Mouse (Mus musculus) spleen, adult 2 months (tissue): ENCODE results near the gene Camk2g. TPM values are rescaled to one million over a fixed set of nuclear protein-coding genes. Genes with fewer than 3 reads are reported as not detected.

Experiments
- DNase-seq, 2 experiments: peaks; one replicate each; pipeline versions ENCODE4 v3.0.0 to v3.0.0-alpha.2; 2012 to 2021; ENCODE audit warnings: low spot score in 2 of 2, low read depth in 1 of 2
- H3K27ac ChIP-seq: fragments of 200-500 bp; 2 replicates; pipeline ENCODE4 v1.5.1; 2012; ENCODE audit warnings: low read length, inconsistent platforms; ENCODE audit not compliant: insufficient read depth
- H3K27me3 ChIP-seq: fragments of 200-500 bp; 2 replicates; pipeline ENCODE4 v1.6.1; 2012; ENCODE audit warnings: mild to moderate bottlenecking, moderate library complexity, low read length, inconsistent platforms; ENCODE audit not compliant: control insufficient read depth, insufficient read depth
- H3K36me3 ChIP-seq: fragments of 200-500 bp; 2 replicates; pipeline ENCODE4 v1.6.1; 2012; ENCODE audit warnings: mild to moderate bottlenecking, low read length, inconsistent platforms; ENCODE audit not compliant: control insufficient read depth, insufficient read depth
- H3K4me1 ChIP-seq: fragments of 200-500 bp; 2 replicates; pipeline ENCODE4 v1.6.1; 2011; ENCODE audit warnings: inconsistent platforms; ENCODE audit not compliant: control insufficient read depth, insufficient read depth, insufficient read length
- H3K4me3 ChIP-seq: fragments of 200-500 bp; 2 replicates; pipeline ENCODE4 v1.5.1; 2011; ENCODE audit warnings: mild to moderate bottlenecking, inconsistent platforms; ENCODE audit not compliant: insufficient read depth, insufficient read length; ENCODE audit errors: extremely low read depth
- CTCF ChIP-seq: fragments of 200-500 bp; IDR thresholded peaks from 2 replicates; pipeline ENCODE4 v1.5.1; 2011; ENCODE audit warnings: mild to moderate bottlenecking, inconsistent platforms; ENCODE audit not compliant: insufficient read depth, insufficient read length, insufficient replicate concordance; ENCODE audit errors: extremely low read depth
- POLR2A ChIP-seq: fragments of 200-500 bp; IDR thresholded peaks from 2 replicates; pipeline ENCODE4 v1.6.1; 2011; ENCODE audit warnings: low read depth, low read length, inconsistent platforms
- WGBS: fragments of 180-500 bp; shearing (Covaris S2); methylation state at CpG from one replicate; pipeline ENCODE4 v1.1.7; 2018; 5-methylcytosine and 5-hydroxymethylcytosine counted together
- polyA plus RNA-seq: library from polyadenylated mRNA; depleted of rRNA; stranded (reverse); fragments of >200 nt; gene quantifications from 2 replicates; pipeline ENCODE4 v1.2.3, GENCODE M21; 2012

The Camk2g gene
- polyA plus RNA-seq, 1 experiment: 15.7 TPM

DNA sequence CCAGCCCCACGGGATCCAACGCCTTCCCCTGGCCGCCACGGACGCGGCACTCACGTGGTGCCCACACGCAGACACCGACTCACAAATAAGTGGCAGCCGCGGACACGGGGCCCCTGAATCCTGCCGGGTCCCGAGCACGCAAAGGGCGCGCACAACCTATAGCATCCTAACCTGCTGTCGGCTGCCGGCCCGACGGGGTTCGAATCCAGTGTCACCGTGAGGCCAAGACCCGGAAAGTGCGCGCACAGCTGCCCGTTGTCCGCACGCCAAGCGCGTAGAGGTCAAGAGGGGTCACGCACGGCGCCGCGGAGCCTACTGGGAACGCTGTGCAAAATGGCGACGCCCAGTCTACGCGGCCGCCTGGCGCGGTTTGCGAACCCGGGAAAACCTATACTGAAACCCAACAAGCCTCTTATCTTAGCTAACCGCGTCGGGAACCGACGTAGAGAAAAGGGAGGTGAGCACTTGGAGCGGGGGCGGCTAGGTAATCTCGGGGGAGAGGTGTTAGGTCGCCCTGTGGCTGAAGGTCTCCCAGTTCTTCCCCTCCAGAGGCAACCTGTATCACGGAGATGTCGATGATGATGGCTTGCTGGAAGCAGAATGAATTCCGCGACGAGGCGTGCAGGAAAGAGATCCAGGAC, 91.0 kb downstream of the Camk2g start, which contains the start of gene Chchd1:
Chchd1 (plus strand) TSS at position 266 of the 641 bp plus-strand sequence.
- peak within 1 kb of the TSS; percentile 97 for H3K4me3 ChIP-seq
- no peaks in the 10 kb centered on the region for H3K27me3 ChIP-seq
- H3K4me1 ChIP-seq: no peaks in the 10 kb centered on the region; the same call in 1 of the 2 replicates
- under 1% methylated on average over 61 of the region's 61 CpGs for WGBS
- peak within 1 kb of the TSS; percentile 80 for H3K27ac ChIP-seq
- H3K36me3 ChIP-seq: no peaks in the 10 kb centered on the region
- peak; percentile 49 for TF ChIP-seq POLR2A
- TF ChIP-seq CTCF: no peak
- DNase-seq: peak; percentile 51 to 87

DNA sequence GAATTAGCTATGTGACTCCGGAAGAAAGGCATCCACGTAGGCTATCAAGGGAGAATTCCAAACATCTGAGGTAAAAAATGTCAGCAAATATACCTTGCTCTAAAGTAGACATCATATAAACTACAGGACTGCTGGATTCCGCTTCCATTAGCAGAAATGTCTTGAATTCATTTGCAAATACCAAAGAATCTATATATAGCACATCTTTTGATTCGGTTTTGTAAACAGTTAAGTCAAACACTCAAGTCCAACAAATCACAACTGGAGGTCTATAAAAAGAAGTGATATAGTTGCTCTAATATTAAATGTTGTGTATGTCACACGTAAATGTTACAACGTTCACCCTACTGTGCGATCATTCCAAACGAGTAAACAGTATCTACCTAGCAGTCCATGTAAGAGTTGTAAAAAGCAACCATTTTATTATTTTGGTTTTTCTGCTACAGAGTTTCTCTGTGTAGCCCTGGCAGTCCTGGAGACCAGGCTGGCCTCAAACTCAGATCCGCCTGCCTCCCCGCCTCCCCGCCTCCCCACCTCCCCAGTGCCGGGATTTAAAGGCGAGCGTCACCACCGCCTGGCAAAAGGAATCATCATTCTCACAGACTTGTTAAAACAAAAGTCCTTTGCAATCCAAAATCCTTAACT, 91.7 kb downstream of the Camk2g start:
- H3K27me3 ChIP-seq: no peaks in the 10 kb centered on the region
- H3K36me3 ChIP-seq: no peaks in the 10 kb centered on the region
- 13% methylated on average over 15 of the region's 15 CpGs for WGBS
- H3K27ac ChIP-seq: peak overlapping the region; percentile 70
- no peak for TF ChIP-seq CTCF
- no peak for TF ChIP-seq POLR2A
- no peak for DNase-seq
- H3K4me3 ChIP-seq: peak overlapping the region; percentile 97
- peaks cover 2% of the 10 kb centered on the region; the same call in 1 of the 2 replicates for H3K4me1 ChIP-seq

DNA sequence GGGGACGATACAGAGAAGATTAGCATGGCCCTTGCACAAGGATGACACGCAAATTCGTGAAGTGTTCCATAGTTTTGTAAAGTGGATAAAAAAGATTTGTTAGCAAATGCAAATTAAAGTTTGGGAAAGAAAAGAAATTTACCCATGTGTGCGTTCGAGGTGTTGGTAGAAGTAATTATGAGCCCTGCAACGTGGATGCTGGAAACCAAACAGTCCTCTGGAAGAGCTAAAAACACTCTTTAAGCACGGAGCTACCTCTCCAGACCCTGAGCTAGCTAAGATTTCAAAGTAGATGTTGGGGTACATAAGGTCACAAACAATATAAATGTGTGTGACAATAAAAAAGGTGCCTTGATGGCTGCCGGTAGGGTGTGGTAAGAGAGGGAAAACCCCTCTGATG, 92.3 kb downstream of the Camk2g start:
- TF ChIP-seq CTCF: no peak
- no peak for TF ChIP-seq POLR2A
- peaks cover 6% of the 10 kb centered on the region; the same call in 1 of the 2 replicates for H3K4me1 ChIP-seq
- no peak for DNase-seq
- no peaks in the 10 kb centered on the region for H3K36me3 ChIP-seq
- no peaks in the 10 kb centered on the region for H3K27me3 ChIP-seq
- H3K4me3 ChIP-seq: no peak overlapping the region
- 83% methylated on average over 8 of the region's 8 CpGs for WGBS
- no peak overlapping the region for H3K27ac ChIP-seq

DNA sequence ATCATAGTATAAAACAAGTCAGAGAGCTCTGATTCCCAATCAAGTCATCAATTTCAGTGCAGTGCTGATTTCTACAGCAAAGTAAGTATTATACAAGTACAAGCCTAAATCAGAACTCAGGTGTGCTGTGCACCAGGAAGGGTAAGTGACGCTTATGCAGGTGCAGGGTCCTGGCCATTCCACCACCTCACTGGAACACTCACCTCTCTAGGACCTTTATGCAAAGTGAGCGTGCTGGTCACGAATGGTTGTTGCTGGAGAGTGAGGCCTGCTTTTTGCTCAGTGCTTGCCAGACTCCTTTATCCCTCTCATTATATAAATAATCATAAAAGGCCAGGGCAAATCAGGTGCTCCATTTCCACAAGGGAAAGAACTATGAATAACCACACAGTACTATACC, 93.5 kb downstream of the Camk2g start:
- WGBS: 87% methylated on average over 3 of the region's 3 CpGs
- Histone ChIP-seq H3K27ac (no peak overlapping the region), H3K4me1 (peaks cover 11% of the 10 kb centered on the region; the same call in 1 of the 2 replicates), H3K4me3 (no peak overlapping the region), H3K36me3 (no peaks in the 10 kb centered on the region), H3K27me3 (no peaks in the 10 kb centered on the region)
- TF ChIP-seq POLR2A (no peak), CTCF (no peak)
- DNase-seq: no peak

DNA sequence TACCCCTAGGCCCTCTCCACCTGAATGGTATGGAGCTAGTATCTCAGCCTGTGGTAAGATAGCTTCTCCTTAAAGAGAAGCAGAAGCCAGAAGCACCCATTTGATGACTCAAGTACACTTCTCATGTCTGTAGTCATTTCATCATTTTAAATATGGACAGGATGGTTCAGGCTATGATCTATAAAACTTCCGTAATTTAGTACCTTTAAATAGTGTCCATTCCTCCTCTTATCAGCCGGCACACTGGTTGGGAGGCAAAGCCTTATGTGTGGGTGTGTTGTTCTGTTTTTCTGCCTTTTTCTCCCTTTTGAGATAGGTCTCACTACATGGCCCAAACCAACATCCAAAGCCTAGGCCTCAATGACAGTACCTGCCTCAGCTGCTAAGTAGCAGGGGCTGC, 95.4 kb downstream of the Camk2g start:
- DNase-seq: no peak
- no peak overlapping the region for H3K27ac ChIP-seq
- H3K27me3 ChIP-seq: no peaks in the 10 kb centered on the region
- H3K4me1 ChIP-seq: peaks cover 11% of the 10 kb centered on the region; the same call in 1 of the 2 replicates
- TF ChIP-seq POLR2A: no peak
- H3K36me3 ChIP-seq: peaks cover 6% of the 10 kb centered on the region
- WGBS: 90% methylated on average over 2 of the region's 2 CpGs
- no peak overlapping the region for H3K4me3 ChIP-seq

DNA sequence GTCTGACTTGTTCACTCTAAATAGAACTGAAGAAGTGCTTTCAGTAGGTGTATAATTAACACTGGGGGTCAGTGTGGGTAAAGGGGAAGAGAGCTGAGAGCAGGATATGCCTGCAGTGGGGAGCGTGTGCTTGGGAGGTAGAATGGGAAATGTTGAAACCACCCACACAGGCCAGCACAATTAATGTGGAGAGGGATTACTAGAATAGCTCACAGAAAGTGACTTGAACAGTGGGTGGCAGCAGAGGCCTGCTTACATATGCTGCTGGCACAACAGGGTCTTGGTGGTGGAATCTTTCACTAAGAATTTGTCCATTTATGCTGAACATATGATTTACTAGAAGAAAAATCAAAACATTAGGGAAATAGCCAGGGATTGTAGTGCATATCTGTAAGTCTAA, 96.9 kb downstream of the Camk2g start:
- no peak overlapping the region for H3K4me3 ChIP-seq
- DNase-seq: peak in 1 of 2 experiments; percentile 47
- H3K27ac ChIP-seq: no peak overlapping the region
- peaks cover 15% of the 10 kb centered on the region for H3K36me3 ChIP-seq
- WGBS: 27% methylated on average over 1 of the region's 1 CpGs
- no peak for TF ChIP-seq POLR2A
- peak; percentile 39; the same call in 1 of the 2 replicates for TF ChIP-seq CTCF
- H3K27me3 ChIP-seq: no peaks in the 10 kb centered on the region
- H3K4me1 ChIP-seq: peaks cover 11% of the 10 kb centered on the region; the same call in 1 of the 2 replicates
